Mouse (Mus musculus) right cerebral cortex, adult 18-20 months (tissue): Measurements from ENCODE around the gene Tmem130.

Source experiments
- DNase-seq: peaks from one replicate; pipeline ENCODE4 v3.0.0; 2022; ENCODE audit warnings: mixed read lengths

Tmem130 gene

GRCm38 (mm10) chr5:144728237-144728636 is 33.4 kb downstream of the Tmem130 start:
- no peak for DNase-seq

- DNase-seq = peak; percentile 73
Measured at GRCm38 (mm10) chr5:144727119-144727518, 34.5 kb downstream of the Tmem130 start.

- no peak for DNase-seq
Measured at GRCm38 (mm10) chr5:144725554-144725953, 36.1 kb downstream of the Tmem130 start.

- no peak for DNase-seq
Measured at GRCm38 (mm10) chr5:144724926-144725325, 36.7 kb downstream of the Tmem130 start.

GRCm38 (mm10) chr5:144720281-144720680 is 41.3 kb downstream of the Tmem130 start:
- peak; percentile 48 for DNase-seq

GRCm38 (mm10) chr5:144719781-144720180 is 41.8 kb downstream of the Tmem130 start:
- peak; percentile 74 for DNase-seq

GRCm38 (mm10) chr5:144717186-144717585 is 44.4 kb downstream of the Tmem130 start:
- DNase-seq = no peak

GRCm38 (mm10) chr5:144713371-144713770 is 48.2 kb downstream of the Tmem130 start:
- no peak for DNase-seq

- peak; percentile 71 for DNase-seq
Measured at GRCm38 (mm10) chr5:144707603-144708002, 54.0 kb downstream of the Tmem130 start.

GRCm38 (mm10) chr5:144703464-144704368 is 57.9 kb downstream of the Tmem130 start:
- no peak for DNase-seq

- peak; percentile 9 for DNase-seq
Measured at GRCm38 (mm10) chr5:144695289-144696060, 66.1 kb downstream of the Tmem130 start.

GRCm38 (mm10) chr5:144694161-144694560 is 67.5 kb downstream of the Tmem130 start:
- DNase-seq = no peak

GRCm38 (mm10) chr5:144691421-144691820 is 70.2 kb downstream of the Tmem130 start:
- no peak for DNase-seq

- no peak for DNase-seq
Measured at GRCm38 (mm10) chr5:144688371-144688770, 73.2 kb downstream of the Tmem130 start.
